Mouse (Mus musculus): Measurements from ENCODE around the gene Ptx3.
A peak's percentile ranks its signal among the peaks of the same experiment; 100 is the strongest.
"Not testable (repeated sequence)": the region's sequence is repeated elsewhere in the genome, so short reads cannot be mapped to it uniquely, and the experiment has no call there.

The Ptx3 gene

DNA sequence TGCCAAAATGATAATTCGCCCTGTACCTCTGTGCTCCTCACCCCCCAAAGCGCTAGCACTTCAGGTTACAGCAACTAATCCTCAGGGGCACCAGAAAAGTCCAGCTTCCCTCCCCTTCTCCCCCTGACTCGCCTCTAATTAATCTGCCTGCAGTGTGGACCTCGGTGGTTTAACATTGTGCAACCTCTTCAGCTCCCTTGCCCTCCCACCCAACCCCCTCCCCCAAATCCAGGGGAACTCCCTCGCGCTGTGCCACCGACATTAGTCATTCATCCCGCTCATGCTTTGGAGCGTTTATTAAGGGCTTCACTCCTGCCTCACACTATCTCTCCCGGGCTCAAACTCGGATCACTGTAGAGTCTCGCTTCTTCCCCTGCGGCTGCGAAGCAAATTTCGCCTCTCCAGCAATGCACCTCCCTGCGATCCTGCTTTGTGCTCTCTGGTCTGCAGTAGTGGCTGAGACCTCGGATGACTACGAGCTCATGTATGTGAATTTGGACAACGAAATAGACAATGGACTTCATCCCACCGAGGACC is at the start of gene Ptx3:
Gene Ptx3, plus strand, starts transcription at position 256 of the 537 bp plus-strand sequence.
- no peak for DNase-seq (ENCODE audit: low spot score in 2 of 2)

DNA sequence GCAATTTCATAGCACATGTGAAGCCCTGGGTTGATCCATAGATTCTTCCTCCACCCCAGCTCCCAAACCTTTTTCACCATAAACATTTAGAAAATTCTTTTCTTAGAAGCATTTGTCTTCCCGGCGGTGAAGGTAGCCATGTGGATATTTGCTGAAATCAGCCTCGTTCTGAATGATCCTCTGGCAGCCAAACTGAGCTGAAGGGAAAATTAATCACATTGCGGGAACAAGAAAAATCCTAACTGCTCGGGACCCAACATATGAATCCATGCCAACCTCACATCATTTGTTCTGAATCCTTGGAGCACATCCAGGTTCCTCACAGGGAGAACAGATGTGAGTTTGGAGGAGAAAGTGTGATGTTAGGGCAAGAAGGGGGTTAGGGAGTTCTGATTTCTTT is 46.8 kb upstream of the Ptx3 start:
- DNase-seq (ENCODE audit: low spot score in 2 of 2): no peak

DNA sequence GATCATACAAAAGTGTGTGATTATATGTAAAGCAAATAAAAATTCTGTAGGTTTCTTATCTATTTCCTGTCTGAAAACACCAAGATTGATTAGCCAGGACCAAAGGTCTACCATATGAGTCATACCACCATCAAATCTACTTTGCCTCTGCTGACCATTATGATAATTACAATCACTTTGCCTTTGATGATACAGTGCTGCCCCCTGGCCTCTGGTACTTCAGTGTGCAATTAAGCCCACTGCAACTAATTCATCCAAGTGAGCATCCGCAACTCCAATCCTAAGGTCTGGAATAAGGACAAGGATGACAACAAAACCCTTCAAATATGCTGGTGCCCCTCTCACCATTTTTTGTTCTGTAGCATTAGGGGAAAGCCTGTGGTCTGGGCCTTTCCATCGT is 40.1 kb upstream of the Ptx3 start:
- DNase-seq (ENCODE audit: low spot score in 2 of 2): no peak

DNA sequence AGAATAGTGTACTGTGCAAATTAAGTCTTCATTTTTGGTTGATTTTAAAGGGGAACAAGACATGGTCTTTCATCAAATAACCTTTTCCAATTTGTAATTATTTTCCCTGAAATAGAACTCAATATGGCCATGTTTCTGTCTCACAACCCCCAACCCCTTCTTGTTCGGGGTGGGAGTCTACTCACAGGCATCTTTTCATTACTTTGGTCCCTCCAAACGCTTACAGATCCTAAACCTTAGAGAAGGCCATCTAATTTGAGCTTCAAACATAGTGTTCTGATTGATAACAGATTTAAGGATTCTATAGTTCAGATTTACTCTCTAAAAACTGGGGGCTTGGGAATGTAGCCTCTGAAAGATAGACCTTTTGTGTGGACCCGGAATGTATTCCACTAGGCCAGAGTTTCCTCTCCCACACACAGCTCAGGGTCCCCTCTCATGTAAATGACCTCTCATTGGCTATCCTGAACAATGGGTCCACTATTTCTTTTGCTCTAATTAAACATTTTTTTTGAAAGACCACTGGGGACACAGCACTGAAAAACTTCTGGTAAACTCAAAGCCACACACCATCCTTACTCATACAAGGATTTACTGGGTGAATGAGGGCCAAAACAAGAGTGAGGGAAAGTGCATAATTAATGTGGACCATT is 25.7 kb upstream of the Ptx3 start:
- DNase-seq (ENCODE audit: low spot score in 2 of 2): no peak

DNA sequence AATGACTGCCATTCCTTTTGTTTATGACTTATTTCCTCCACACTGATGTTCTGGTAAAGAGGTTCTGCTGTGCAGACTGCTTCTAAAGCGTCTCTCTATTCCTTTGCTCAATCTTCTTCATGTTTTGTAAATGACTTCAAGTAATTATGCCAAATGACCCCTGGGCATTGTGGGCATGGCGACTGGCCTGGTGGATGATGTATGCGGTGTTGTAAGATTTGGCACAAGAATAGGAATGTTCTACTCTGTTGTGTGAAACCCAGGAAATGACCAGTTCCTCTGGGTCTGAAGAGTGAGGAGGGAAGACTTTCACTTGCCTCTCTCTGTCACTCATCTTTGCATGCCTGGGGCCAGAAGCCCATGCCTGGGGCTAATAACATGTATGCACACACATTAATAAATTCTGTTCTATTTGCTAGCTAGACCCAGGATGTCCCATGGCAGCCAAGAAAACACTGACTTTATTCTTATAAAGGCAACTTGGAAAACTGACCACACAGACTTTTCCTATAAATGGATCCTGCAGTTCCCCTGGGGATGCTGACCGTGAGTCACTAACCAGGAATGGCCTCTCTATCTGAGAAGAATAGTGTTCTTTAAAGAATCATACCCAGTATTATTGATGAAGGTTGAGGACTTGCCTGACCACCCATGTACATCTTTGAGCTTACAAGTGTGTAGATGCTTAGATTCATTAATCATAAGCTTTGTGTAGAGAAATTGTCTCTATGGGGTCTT is 10.7 kb upstream of the Ptx3 start:
- no peak for DNase-seq (ENCODE audit: low spot score in 2 of 2)

DNA sequence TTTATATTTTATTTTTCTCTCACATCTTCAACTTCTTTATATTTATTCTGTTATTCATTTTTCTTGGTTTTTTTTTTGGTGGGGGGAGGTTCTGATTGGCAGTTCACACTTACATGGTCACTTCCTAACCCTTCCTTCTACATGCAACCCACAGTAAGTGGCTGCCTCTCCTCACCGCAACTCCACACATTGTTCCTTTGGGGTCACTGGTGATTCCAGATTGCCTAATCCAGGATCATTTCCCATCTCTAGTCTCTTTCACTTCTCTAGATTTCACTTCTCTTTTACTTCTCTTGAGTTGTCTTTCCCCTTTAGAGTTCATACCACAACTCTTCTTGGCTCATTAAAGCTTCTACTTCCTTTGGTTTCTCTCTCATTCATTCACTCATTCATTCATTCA is 6.2 kb upstream of the Ptx3 start:
- no peak for DNase-seq (ENCODE audit: low spot score in 2 of 2)

DNA sequence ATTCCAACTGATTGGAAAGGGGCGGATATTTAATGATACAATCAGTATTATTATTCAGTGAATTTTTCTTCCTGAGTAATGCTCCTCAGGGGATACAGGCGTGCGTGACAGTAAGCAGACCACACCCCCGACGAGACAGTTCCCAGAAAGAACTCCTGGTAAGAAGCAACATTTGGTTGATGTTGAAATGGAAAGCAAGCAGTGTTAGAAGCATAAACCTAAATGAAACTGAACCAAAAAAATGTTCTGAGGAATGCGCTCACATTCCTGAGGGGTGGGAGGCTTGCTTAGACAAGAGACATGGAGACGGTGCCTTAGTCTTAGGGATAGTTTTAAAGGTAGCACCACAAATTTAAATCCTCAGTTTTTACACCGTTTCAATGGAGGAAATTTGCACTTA is 4.0 kb upstream of the Ptx3 start:
- no peak for DNase-seq (ENCODE audit: low spot score in 2 of 2)

DNA sequence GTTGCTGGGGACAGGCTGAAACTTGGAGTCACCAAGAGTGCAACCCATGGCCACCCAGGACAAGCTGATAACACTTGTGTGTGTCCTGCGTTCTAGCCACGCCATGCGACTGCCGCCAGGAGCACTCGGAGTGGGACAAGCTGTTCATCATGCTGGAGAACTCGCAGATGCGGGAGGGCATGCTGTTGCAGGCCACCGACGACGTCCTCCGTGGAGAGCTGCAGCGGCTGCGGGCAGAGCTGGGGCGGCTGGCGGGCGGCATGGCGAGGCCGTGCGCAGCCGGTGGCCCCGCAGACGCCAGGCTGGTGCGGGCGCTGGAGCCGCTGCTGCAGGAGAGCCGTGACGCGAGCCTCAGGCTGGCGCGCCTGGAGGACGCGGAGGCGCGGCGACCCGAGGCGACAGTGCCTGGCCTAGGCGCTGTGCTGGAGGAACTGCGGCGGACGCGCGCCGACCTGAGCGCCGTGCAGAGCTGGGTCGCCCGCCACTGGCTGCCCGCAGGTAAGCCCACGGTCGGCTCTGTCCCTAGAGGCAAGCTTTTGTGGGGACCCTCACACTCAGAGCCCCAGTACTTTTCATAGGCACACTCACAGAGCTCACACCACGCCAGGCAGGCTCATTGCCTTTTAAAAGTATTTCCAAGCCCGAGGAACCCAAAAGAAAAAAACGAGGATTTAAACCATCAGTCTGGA is 988 bp downstream of the Ptx3 start:
- peak in 1 of 2 experiments; percentile 29 for DNase-seq (ENCODE audit: low spot score in 2 of 2)

DNA sequence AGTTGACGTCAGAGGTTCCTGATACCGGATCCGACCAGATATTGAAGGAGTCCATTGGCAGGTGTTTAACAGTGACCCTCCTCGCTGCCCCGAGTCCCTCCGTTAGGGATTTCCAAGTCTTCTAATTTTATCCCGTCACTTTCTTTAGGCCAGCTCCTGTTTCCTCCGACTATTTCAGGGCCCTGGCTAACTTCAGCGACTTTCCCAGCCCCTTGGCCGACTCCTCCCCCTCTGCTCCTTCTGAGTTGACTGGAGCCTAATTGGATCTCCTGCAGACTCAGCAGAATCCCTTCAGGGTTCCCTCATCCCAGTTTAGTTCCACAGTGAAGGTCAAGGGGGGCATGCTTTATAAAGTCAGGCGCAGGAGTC is 1.5 kb downstream of the Ptx3 start:
- peak in 1 of 2 experiments; percentile 9 for DNase-seq (ENCODE audit: low spot score in 2 of 2)

DNA sequence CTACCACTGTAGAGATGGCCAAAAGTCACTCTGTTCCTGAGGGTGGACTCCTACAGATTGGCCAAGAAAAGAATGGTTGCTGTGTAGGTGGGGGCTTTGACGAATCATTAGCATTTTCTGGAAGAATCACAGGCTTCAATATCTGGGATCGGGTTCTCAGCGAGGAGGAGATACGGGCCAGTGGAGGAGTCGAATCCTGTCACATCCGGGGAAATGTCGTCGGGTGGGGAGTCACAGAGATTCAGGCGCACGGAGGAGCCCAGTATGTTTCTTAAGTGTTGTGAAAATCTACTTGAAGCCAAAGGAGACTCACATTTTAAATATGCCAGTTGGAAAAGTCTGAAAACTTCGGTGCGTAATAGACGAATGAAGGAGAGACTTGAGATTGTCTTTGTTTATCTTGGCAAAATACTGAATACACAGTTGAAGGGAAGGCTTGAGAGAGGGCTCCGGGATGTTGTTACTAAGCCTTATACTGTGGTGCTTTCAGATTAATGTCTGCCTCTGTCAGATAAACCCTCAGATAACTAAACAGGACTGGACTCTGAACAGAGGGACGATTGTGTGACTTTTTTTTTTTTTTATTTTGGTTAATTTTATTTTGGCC is 5.3 kb downstream of the Ptx3 start:
- DNase-seq (ENCODE audit: low spot score in 2 of 2): no peak

DNA sequence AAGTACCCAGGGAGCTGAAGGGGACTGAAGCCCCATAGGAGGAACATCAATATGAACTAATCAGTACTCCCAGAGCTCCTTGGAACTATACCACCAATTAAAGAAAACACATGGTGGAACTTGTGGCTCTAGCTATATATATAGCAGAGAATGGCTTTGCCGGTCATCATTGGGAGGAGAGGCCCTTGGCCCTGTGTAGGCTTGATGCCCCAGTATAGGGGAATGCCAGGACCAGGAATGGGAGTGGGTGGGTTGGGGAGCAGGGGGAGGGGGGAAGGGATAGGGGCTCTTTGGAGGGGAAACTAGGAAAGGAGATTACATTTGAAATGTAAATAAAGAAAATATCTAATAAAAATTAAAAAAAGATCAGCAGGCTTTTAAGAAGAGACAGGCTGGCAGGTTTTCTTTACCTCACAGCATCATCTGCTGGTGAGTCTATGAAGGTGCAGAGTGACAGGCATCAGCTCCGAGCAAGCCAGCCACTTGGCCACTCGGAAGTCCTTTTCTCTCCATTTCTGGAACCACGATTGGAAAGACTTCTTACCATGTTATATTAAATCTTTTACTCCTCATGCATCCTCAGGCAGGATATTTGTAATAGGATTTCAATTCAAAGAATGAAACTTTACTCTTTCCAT is 16.6 kb downstream of the Ptx3 start:
- DNase-seq (ENCODE audit: low spot score in 2 of 2): not testable (repeated sequence)

DNA sequence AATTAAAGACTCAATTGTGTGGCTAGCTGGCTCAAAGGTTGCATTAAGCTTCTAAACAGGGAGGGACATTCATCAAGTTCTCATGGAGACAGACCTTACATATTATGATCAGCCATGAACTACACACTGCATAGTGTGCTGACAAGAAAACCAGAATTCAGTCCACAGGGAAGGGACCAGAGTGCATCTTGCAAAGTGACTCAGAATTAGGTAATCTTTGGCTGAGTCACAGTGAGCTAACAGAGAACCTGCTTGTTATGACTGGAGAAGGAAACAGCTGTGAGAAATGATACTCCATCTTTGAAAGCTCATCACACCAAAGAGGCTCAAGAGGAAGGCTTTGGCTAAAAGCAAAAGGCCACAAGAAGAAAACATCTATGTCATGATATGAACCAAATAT is 20.8 kb downstream of the Ptx3 start:
- DNase-seq (ENCODE audit: low spot score in 2 of 2): no peak

DNA sequence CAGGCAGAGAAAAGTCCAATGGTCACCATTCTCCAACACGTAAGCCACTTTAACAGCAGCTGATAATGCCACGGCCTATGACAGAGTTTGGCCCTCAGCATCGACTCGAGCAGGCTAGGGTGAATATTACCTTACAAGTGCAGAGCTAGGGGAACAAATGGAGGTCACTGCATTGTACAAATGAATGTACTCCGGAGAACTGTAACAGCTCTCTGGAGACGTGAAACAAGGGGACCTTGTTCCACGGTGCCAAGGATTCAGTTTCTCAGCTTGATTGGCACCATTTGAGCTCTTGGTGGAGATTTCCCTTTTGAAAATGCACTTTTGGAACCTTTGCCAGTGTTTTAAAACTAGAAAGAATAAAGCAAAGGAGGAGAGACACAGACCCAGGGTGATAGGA is 32.1 kb downstream of the Ptx3 start:
- no peak for DNase-seq (ENCODE audit: low spot score in 2 of 2)

DNA sequence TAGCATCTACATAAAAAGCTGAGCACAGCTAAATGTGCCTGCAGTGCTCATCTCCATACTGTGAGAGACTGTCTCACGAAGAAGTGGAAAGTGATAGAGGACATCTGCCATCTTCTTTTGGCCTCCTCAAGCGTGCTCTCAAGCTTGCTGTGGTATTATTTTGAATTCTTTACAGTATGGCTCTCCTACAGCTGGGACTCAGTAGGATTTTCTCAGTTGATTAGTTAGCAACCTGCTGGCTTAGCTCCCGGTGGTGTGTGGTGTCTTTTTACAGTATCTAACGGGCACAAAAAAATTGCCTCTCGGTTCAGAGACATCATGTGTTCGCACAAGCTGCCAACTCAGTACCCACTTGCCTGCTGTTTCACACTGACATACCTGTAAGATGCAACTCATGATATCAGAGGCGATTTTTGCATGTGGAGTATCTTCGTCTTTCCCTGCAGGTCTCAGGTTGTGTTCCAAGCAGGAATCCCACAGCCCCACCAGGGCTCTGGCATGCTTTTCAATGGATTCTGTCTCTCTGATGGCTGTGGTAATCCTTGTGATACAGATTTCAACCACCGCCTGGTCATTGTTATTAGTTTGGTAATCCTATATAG is 34.9 kb downstream of the Ptx3 start:
- no peak for DNase-seq (ENCODE audit: low spot score in 2 of 2)

DNA sequence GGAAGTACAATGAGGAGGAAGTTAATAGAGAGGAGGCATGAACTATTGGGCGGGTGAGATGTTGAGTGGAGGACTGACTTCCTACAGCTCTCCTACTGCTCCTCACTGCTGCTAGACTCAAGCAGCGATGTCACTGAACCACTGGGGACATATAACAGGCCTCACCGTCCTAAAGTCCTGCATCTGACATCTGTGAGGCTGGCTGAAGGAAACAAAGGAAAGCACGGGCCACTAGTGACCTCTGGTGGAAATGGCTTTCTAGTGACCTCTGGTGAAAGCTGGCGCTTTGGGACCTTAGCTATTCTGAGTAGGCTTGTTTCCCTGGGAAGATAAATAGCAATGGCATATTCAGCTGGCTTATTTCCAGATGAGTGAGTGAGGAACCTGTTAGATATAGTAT is 42.6 kb downstream of the Ptx3 start:
- DNase-seq (ENCODE audit: low spot score in 2 of 2): no peak

DNA sequence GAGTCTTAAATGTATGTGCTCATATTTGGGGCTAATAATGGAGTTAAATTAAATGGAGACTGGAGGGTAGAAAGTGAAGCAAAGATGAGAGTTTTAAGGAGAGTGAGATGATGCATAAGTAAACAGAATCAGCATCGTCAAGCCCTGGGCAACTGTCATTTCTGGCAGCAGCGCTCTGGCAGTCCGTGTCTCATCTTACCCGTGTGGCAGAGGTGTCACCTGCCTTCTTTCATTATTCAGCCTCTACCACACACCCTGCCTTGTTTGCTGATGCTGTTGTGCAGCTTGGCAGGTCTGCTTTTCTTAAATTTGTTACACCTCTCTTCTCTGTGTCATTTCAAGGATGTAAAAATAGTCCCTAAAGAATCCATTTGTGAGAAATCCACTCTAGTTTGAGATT is 43.6 kb downstream of the Ptx3 start:
- DNase-seq (ENCODE audit: low spot score in 2 of 2): no peak

Measured in frontal cortex, postnatal 10 days (tissue).